Mouse (Mus musculus) embryonic facial prominence, embryonic 12.5 days (tissue): ENCODE results near the gene Pgp. TPM values are rescaled to one million over a fixed set of nuclear protein-coding genes. Genes with fewer than 3 reads are reported as not detected.
"Not testable (repeated sequence)": the region's sequence is repeated elsewhere in the genome, so short reads cannot be mapped to it uniquely, and the experiment has no call there.

Experiments
- ATAC-seq: fragments of 200-750 bp; cut with Nextera tagmentation; 2 replicates; pipeline ENCODE4 v1.8.0; 2017; ENCODE audit not compliant: insufficient number of reproducible peaks, insufficient read depth, low FRiP score, low TSS enrichment
- H3K27ac ChIP-seq: fragments of 300-500 bp; sonication (generic); 2 replicates; pipeline ENCODE4 v1.5.1; 2016; ENCODE audit warnings: mild to moderate bottlenecking
- H3K27me3 ChIP-seq: fragments of 300-500 bp; sonication (generic); 2 replicates; pipeline ENCODE4 v1.6.1; 2016; ENCODE audit warnings: mild to moderate bottlenecking, moderate library complexity
- H3K36me3 ChIP-seq: fragments of 300-500 bp; sonication (generic); 2 replicates; pipeline ENCODE4 v1.6.1; 2016; ENCODE audit warnings: mild to moderate bottlenecking
- H3K4me1 ChIP-seq: fragments of 300-500 bp; sonication (generic); 2 replicates; pipeline ENCODE4 v1.6.1; 2016
- H3K4me2 ChIP-seq: fragments of 300-500 bp; sonication (generic); replicated peaks from 2 replicates; pipeline ENCODE4 v1.6.1; 2016; ENCODE audit warnings: mild to moderate bottlenecking, moderate library complexity
- H3K4me3 ChIP-seq: fragments of 300-500 bp; sonication (generic); 2 replicates; pipeline ENCODE4 v1.5.1; 2016; ENCODE audit warnings: mild to moderate bottlenecking
- H3K9ac ChIP-seq: fragments of 300-500 bp; sonication (generic); 2 replicates; pipeline ENCODE4 v1.6.1; 2016; ENCODE audit warnings: mild to moderate bottlenecking, moderate library complexity
- H3K9me3 ChIP-seq: fragments of 300-500 bp; sonication (generic); 2 replicates; pipeline ENCODE4 v1.6.1; 2016; ENCODE audit warnings: mild to moderate bottlenecking, moderate library complexity
- WGBS: fragments of 180-500 bp; shearing (Covaris S2); methylation state at CpG from one replicate; pipeline ENCODE4 v1.1.7; 2016; 5-methylcytosine and 5-hydroxymethylcytosine counted together
- polyA plus RNA-seq: library from polyadenylated mRNA; unstranded; fragments of >200 nt; fragmentation: Nextera tagmentation; extraction: Ambion mirVana; gene quantifications from 2 replicates; pipeline ENCODE4 v1.2.1, GENCODE M21; 2016

Pgp gene
- polyA plus RNA-seq, result 52.3 and 54.9 TPM in 2 replicates

GRCm38 (mm10) chr17:24469910-24470602, at the start of gene Pgp, which contains the start of gene E4f1:
Pgp (plus strand) TSS chr17:24470392.
E4f1 (minus strand) TSS chr17:24470313.
- Histone ChIP-seq H3K4me1 (peaks cover 24% of the 10 kb centered on the region), H3K27ac (peak within 1 kb of the TSS; percentile 77), H3K27me3 (no peaks in the 10 kb centered on the region), H3K9ac (peak within 1 kb of the TSS; percentile 88), H3K4me2 (peak within 1 kb of the TSS; percentile 99), H3K9me3 (no peaks in the 10 kb centered on the region), H3K36me3 (peaks cover 25% of the 10 kb centered on the region), H3K4me3 (peak within 1 kb of the TSS; percentile 85)
- under 1% methylated on average over 58 of the region's 75 CpGs for WGBS
- peak; percentile 97 for ATAC-seq

- H3K4me3 ChIP-seq, result no peak overlapping the region
- H3K27me3 ChIP-seq, result no peaks in the 10 kb centered on the region
- no peaks in the 10 kb centered on the region for H3K9me3 ChIP-seq
- no peak overlapping the region for H3K27ac ChIP-seq
- H3K4me1 ChIP-seq, result peaks cover 6% of the 10 kb centered on the region; the same call in 1 of the 2 replicates
- peaks cover 68% of the 10 kb centered on the region for H3K36me3 ChIP-seq
- 94% methylated on average over 4 of the region's 4 CpGs for WGBS
- no peak overlapping the region for H3K4me2 ChIP-seq
- no peak for ATAC-seq
- no peak overlapping the region for H3K9ac ChIP-seq
Measured at GRCm38 (mm10) chr17:24423114-24423513, 47.1 kb upstream of the Pgp start.

DNA sequence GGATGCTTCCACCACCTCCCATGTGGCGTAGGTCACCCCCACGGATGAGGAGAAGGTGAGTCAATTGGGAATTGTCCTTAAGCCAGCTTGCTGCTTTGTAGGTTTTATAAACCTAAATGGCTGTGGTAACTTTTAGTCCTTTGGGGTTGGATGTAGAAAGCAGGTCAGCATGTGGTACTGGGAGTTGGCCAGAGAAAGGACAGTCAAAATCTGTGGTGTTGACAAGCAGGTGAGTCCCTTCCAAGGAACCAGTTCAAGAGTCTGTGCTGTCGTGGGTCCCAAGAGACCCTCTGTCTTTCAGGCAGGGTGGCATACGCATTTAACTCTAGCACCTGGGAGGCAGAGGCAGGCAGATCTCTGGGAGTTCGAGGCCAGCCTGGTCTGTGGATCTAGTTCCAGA, 45.7 kb upstream of the Pgp start:
- no peak overlapping the region for H3K4me2 ChIP-seq
- H3K4me3 ChIP-seq, result no peak overlapping the region
- H3K4me1 ChIP-seq, result peaks cover 6% of the 10 kb centered on the region
- H3K27ac ChIP-seq, result no peak overlapping the region
- no peaks in the 10 kb centered on the region for H3K27me3 ChIP-seq
- no peak for ATAC-seq
- 92% methylated on average over 5 of the region's 5 CpGs for WGBS
- peaks cover 55% of the 10 kb centered on the region for H3K36me3 ChIP-seq
- no peaks in the 10 kb centered on the region for H3K9me3 ChIP-seq
- H3K9ac ChIP-seq, result no peak overlapping the region

- H3K9ac ChIP-seq, ATAC-seq, H3K4me3 ChIP-seq, H3K4me2 ChIP-seq, H3K27ac ChIP-seq, H3K9me3 ChIP-seq, H3K27me3 ChIP-seq, H3K4me1 ChIP-seq: not testable (repeated sequence)
- 91% methylated on average over 6 of the region's 8 CpGs for WGBS
- peaks cover 47% of the 10 kb centered on the region for H3K36me3 ChIP-seq
Measured at GRCm38 (mm10) chr17:24425326-24425725, 44.9 kb upstream of the Pgp start.

- Histone ChIP-seq H3K4me2 (no peak overlapping the region), H3K4me1 (peaks cover 6% of the 10 kb centered on the region), H3K36me3 (peaks cover 41% of the 10 kb centered on the region), H3K27ac (0 out of 2 replicates have a peak overlapping the region, but pooled peaks have one; percentile 23), H3K4me3 (no peak overlapping the region), H3K27me3 (no peaks in the 10 kb centered on the region), H3K9me3 (no peaks in the 10 kb centered on the region), H3K9ac (no peak overlapping the region)
- 88% methylated on average over 7 of the region's 7 CpGs for WGBS
- no peak for ATAC-seq
Measured at GRCm38 (mm10) chr17:24425905-24426304, 44.3 kb upstream of the Pgp start.

DNA sequence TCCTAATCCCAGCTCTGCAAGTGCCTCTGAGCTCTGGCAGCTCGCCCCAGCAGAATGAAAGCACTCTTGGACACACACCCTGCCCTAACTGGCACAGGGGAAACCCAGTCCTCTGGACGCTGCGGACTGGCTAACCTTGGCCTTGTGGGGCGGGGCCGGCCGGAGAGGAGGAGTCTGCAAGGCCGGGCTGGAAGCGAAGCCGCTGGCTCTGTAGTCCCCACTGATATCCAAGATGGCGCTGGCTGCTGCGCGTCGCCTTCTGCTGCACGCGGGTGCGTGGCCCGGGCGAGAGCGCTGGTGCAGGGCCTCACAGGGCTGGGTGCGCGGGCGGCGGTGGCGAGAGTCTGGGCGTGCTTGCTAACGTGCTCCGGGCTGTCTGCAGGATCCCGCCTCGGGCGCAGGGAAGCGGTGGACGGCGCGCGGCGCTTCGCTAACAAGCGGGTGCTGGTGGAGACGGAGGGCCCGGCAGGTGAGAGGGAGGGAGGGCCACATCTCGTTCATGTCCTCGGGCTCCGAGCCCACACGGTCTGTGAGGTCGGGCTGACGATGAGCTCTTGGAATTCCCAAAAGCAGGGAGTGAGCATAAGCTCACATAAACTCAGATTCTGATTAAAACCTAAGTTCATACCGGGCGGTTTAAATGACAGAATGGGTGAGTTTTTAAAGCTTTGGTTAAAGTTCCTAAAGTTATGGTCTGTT, 43.6 kb upstream of the Pgp start, which contains the start of gene Eci1:
Eci1 (plus strand) TSS at position 171 of the 699 bp plus-strand sequence.
- H3K27ac ChIP-seq, result peak within 1 kb of the TSS; percentile 97
- WGBS, result under 1% methylated on average over 48 of the region's 48 CpGs
- H3K9ac ChIP-seq, result peak within 1 kb of the TSS; percentile 89
- H3K4me3 ChIP-seq, result peak within 1 kb of the TSS; percentile 70
- no peaks in the 10 kb centered on the region for H3K9me3 ChIP-seq
- no peaks in the 10 kb centered on the region for H3K27me3 ChIP-seq
- H3K4me1 ChIP-seq, result peaks cover 6% of the 10 kb centered on the region
- peak within 1 kb of the TSS; percentile 52 for H3K4me2 ChIP-seq
- peak; percentile 95 for ATAC-seq
- H3K36me3 ChIP-seq, result peaks cover 34% of the 10 kb centered on the region

- Histone ChIP-seq H3K9me3 (no peaks in the 10 kb centered on the region), H3K4me2 (peak overlapping the region; percentile 52), H3K4me3 (peak overlapping the region; percentile 70), H3K9ac (peak overlapping the region; percentile 89), H3K4me1 (peaks cover 6% of the 10 kb centered on the region), H3K36me3 (peaks cover 28% of the 10 kb centered on the region), H3K27ac (peak overlapping the region; percentile 97), H3K27me3 (no peaks in the 10 kb centered on the region)
- ATAC-seq, result no peak
- 6% methylated on average over 8 of the region's 8 CpGs for WGBS
Measured at GRCm38 (mm10) chr17:24427170-24427557, 43.0 kb upstream of the Pgp start.

GRCm38 (mm10) chr17:24429201-24429983, 40.8 kb upstream of the Pgp start:
- H3K27me3 ChIP-seq, result no peaks in the 10 kb centered on the region
- H3K9ac ChIP-seq, result no peak overlapping the region
- H3K27ac ChIP-seq, result no peak overlapping the region
- ATAC-seq, result no peak
- no peaks in the 10 kb centered on the region for H3K9me3 ChIP-seq
- H3K4me2 ChIP-seq, result no peak overlapping the region
- H3K36me3 ChIP-seq, result peaks cover 12% of the 10 kb centered on the region
- WGBS, result 88% methylated on average over 14 of the region's 14 CpGs
- no peak overlapping the region for H3K4me3 ChIP-seq
- peaks cover 6% of the 10 kb centered on the region for H3K4me1 ChIP-seq

GRCm38 (mm10) chr17:24437016-24437415, 33.2 kb upstream of the Pgp start:
- Histone ChIP-seq H3K9me3 (no peaks in the 10 kb centered on the region), H3K27me3 (no peaks in the 10 kb centered on the region), H3K4me2 (no peak overlapping the region), H3K36me3 (peaks cover 49% of the 10 kb centered on the region), H3K4me1 (no peaks in the 10 kb centered on the region), H3K4me3 (no peak overlapping the region), H3K27ac (no peak overlapping the region), H3K9ac (no peak overlapping the region)
- 77% methylated on average over 5 of the region's 5 CpGs for WGBS
- ATAC-seq, result no peak

DNA sequence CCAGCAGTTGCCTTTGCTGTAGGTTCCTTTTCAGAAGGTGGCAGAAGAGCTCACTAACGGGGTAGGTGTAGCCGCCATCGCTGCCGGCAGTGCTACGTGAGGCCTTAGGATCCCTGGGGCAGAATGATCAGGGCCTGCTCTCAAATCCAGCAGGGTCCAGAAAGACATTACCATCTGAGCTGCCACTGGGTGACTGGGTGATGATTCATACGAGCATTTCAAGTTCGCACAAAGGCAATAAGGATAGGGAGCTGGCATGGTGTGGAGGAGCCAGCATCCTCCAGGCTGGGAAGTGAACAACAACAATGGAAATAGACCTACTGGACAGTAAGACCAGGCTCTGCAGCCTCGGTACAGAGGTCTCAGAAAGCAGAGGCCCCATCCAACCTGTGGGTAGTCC, 29.8 kb upstream of the Pgp start:
- Histone ChIP-seq H3K27ac (no peak overlapping the region), H3K4me1 (no peaks in the 10 kb centered on the region), H3K4me3 (no peak overlapping the region), H3K4me2 (no peak overlapping the region), H3K27me3 (no peaks in the 10 kb centered on the region), H3K9me3 (no peaks in the 10 kb centered on the region), H3K9ac (no peak overlapping the region), H3K36me3 (peaks cover 78% of the 10 kb centered on the region)
- ATAC-seq, result no peak
- WGBS, result 88% methylated on average over 8 of the region's 8 CpGs

- 70% methylated on average over 2 of the region's 2 CpGs for WGBS
- no peak for ATAC-seq
Measured at GRCm38 (mm10) chr17:24441148-24441547, 29.0 kb upstream of the Pgp start.

More at GRCm38 (mm10) chr17:24441148-24441547, 29.0 kb upstream of the Pgp start:
- no peaks in the 10 kb centered on the region for H3K4me1 ChIP-seq
- H3K9ac ChIP-seq, result no peak overlapping the region
- H3K4me2 ChIP-seq, result no peak overlapping the region
- H3K27ac ChIP-seq, result no peak overlapping the region
- no peaks in the 10 kb centered on the region for H3K27me3 ChIP-seq
- peaks cover 78% of the 10 kb centered on the region for H3K36me3 ChIP-seq
- H3K9me3 ChIP-seq, result no peaks in the 10 kb centered on the region
- H3K4me3 ChIP-seq, result no peak overlapping the region
